Mouse (Mus musculus): ENCODE measurements around the gene Lrrc4c.

- no peak for TF ChIP-seq POLR2A (IDR thresholded peaks at IDR 0.05; ENCODE audit: borderline replicate concordance, low read depth, low read length)
- no peak for TF ChIP-seq CTCF (IDR thresholded peaks at IDR 0.05; ENCODE audit: low read depth, low read length)
These were observed 1212.7 kb downstream of the Lrrc4c start for GRCm38 (mm10) chr2:97530622-97531021.

Data from bone marrow macrophage, adult 2 months (primary cell).